Comparison of ENCODE assay signal across 15 mouse cellular contexts in genomic region chr12:31080352-31080751, GRCm38 (mm10). TPM values are rescaled to one million over a fixed set of nuclear protein-coding genes. Genes with fewer than 3 reads are reported as not detected.
"Had no signal": no experiment of that assay in that cellular context is flagged by ENCODE, and none has a peak within 500 bp of the region (broad histone marks: within the 10 kb centered on the region; RNA-seq: fewer than 3 reads in every experiment).

No protein-coding gene starts in this region.

- DNase-seq: kidney, adult 8-10 months; kidney, postnatal 36 days; layer of hippocampus, adult 9-11 months; lung, adult 18-20 months; lung, postnatal 36 days; right cerebral cortex, adult 18-20 months; right cerebral cortex, postnatal 25 days; thymus, postnatal 36 days had no signal

- H3K9me3 ChIP-seq: limb, embryonic 10.5 days; midbrain, embryonic 13.5 days had no signal

- H3K27ac ChIP-seq: kidney, postnatal 0 days; limb, embryonic 10.5 days; midbrain, embryonic 13.5 days had no signal

- H3K4me3 ChIP-seq: limb, embryonic 10.5 days; midbrain, embryonic 13.5 days had no signal

- H3K36me3 ChIP-seq: limb, embryonic 10.5 days; midbrain, embryonic 13.5 days had no signal

- H3K4me2 ChIP-seq: midbrain, embryonic 13.5 days had no signal

- ATAC-seq: lung, postnatal 0 days; midbrain, embryonic 13.5 days had no signal

- H3K9ac ChIP-seq: midbrain, embryonic 13.5 days had no signal

RNA-seq across cellular contexts. Expression of gene Fam110c, which starts 6.7 kb away (rescaled TPM):
- total RNA-seq: layer of hippocampus, adult 18-20 months; midbrain, postnatal 0 days had no signal
- polyA plus RNA-seq: midbrain, embryonic 13.5 days; neural tube, embryonic 14.5 days had no signal
